Mouse (Mus musculus): ENCODE results near the gene Zfp341. TPM values are rescaled to one million over a fixed set of nuclear protein-coding genes. Genes with fewer than 3 reads are reported as not detected.

Gene Zfp341
- polyA plus RNA-seq, 1 experiment from 2014 or later, result 1.5 TPM

- no peak overlapping the region for H3K27ac ChIP-seq
- no peak overlapping the region for H3K9ac ChIP-seq
- peaks cover 69% of the 10 kb centered on the region for H3K36me3 ChIP-seq
- WGBS, result 76% methylated on average over 4 of the region's 4 CpGs
- ATAC-seq (ENCODE audit: insufficient number of reproducible peaks, insufficient read depth, low FRiP score, low TSS enrichment, low read depth), result no peak
- no peaks in the 10 kb centered on the region for H3K4me1 ChIP-seq
- no peak overlapping the region for H3K4me2 ChIP-seq
- H3K27me3 ChIP-seq, result no peaks in the 10 kb centered on the region
- no peak overlapping the region for H3K4me3 ChIP-seq
- peaks cover 5% of the 10 kb centered on the region for H3K9me3 ChIP-seq
These were observed 26.0 kb downstream of the Zfp341 start for GRCm38 (mm10) chr2:154639115-154639514.

GRCm38 (mm10) chr2:154641176-154641575 lies 28.1 kb downstream of the Zfp341 start:
- Histone ChIP-seq H3K9me3 (peaks cover 5% of the 10 kb centered on the region), H3K36me3 (peaks cover 66% of the 10 kb centered on the region), H3K4me1 (no peaks in the 10 kb centered on the region), H3K27me3 (no peaks in the 10 kb centered on the region), H3K4me3 (no peak overlapping the region), H3K9ac (no peak overlapping the region), H3K4me2 (no peak overlapping the region), H3K27ac (no peak overlapping the region)
- WGBS, result 66% methylated on average over 8 of the region's 8 CpGs
- no peak for ATAC-seq (ENCODE audit: insufficient number of reproducible peaks, insufficient read depth, low FRiP score, low TSS enrichment, low read depth)

GRCm38 (mm10) chr2:154642005-154642459 lies 28.9 kb downstream of the Zfp341 start:
- WGBS, result 93% methylated on average over 9 of the region's 9 CpGs

GRCm38 (mm10) chr2:154642712-154643385 lies 29.8 kb downstream of the Zfp341 start:
- 83% methylated on average over 6 of the region's 6 CpGs for WGBS

More at GRCm38 (mm10) chr2:154642005-154642459, 28.9 kb downstream of the Zfp341 start:
- Histone ChIP-seq H3K4me2 (no peak overlapping the region), H3K4me1 (no peaks in the 10 kb centered on the region), H3K4me3 (no peak overlapping the region), H3K27me3 (no peaks in the 10 kb centered on the region), H3K9me3 (peaks cover 5% of the 10 kb centered on the region), H3K27ac (no peak overlapping the region), H3K36me3 (peaks cover 72% of the 10 kb centered on the region), H3K9ac (no peak overlapping the region)
- ATAC-seq (ENCODE audit: insufficient number of reproducible peaks, insufficient read depth, low FRiP score, low TSS enrichment, low read depth), result peak; percentile 57; the same call in 1 of the 2 replicates

GRCm38 (mm10) chr2:154646634-154647033 lies 33.5 kb downstream of the Zfp341 start:
- no peak for ATAC-seq (ENCODE audit: insufficient number of reproducible peaks, insufficient read depth, low FRiP score, low TSS enrichment, low read depth)
- H3K4me3 ChIP-seq, result no peak overlapping the region
- no peaks in the 10 kb centered on the region for H3K4me1 ChIP-seq
- 79% methylated on average over 5 of the region's 5 CpGs for WGBS
- H3K9me3 ChIP-seq, result no peaks in the 10 kb centered on the region
- H3K9ac ChIP-seq, result no peak overlapping the region
- peaks cover 45% of the 10 kb centered on the region for H3K36me3 ChIP-seq
- H3K27me3 ChIP-seq, result no peaks in the 10 kb centered on the region
- H3K4me2 ChIP-seq, result no peak overlapping the region
- H3K27ac ChIP-seq, result no peak overlapping the region

More at GRCm38 (mm10) chr2:154642712-154643385, 29.8 kb downstream of the Zfp341 start:
- Histone ChIP-seq H3K36me3 (peaks cover 69% of the 10 kb centered on the region), H3K4me2 (no peak overlapping the region), H3K27me3 (no peaks in the 10 kb centered on the region), H3K4me3 (no peak overlapping the region), H3K4me1 (no peaks in the 10 kb centered on the region), H3K9me3 (peaks cover 5% of the 10 kb centered on the region), H3K27ac (no peak overlapping the region), H3K9ac (no peak overlapping the region)
- ATAC-seq (ENCODE audit: insufficient number of reproducible peaks, insufficient read depth, low FRiP score, low TSS enrichment, low read depth), result no peak

- Histone ChIP-seq H3K4me1 (no peaks in the 10 kb centered on the region), H3K27ac (no peak overlapping the region)
These were observed 35.0 kb downstream of the Zfp341 start for GRCm38 (mm10) chr2:154648086-154648485.

GRCm38 (mm10) chr2:154650404-154650803 lies 37.3 kb downstream of the Zfp341 start:
- H3K4me3 ChIP-seq, result no peak overlapping the region
- H3K27ac ChIP-seq, result peak overlapping the region; percentile 63; the same call in 1 of the 2 replicates
- no peak overlapping the region for H3K9ac ChIP-seq
- H3K36me3 ChIP-seq, result peaks cover 13% of the 10 kb centered on the region
- no peaks in the 10 kb centered on the region for H3K27me3 ChIP-seq
- H3K4me1 ChIP-seq, result no peaks in the 10 kb centered on the region
- H3K9me3 ChIP-seq, result no peaks in the 10 kb centered on the region
- WGBS, result 75% methylated on average over 3 of the region's 3 CpGs
- ATAC-seq (ENCODE audit: insufficient number of reproducible peaks, insufficient read depth, low FRiP score, low TSS enrichment, low read depth), result no peak
- H3K4me2 ChIP-seq, result no peak overlapping the region

More at GRCm38 (mm10) chr2:154648086-154648485, 35.0 kb downstream of the Zfp341 start:
- Histone ChIP-seq H3K36me3 (peaks cover 34% of the 10 kb centered on the region), H3K27me3 (no peaks in the 10 kb centered on the region), H3K4me3 (no peak overlapping the region), H3K9me3 (no peaks in the 10 kb centered on the region), H3K4me2 (no peak overlapping the region), H3K9ac (no peak overlapping the region)
- WGBS, result 17% methylated on average over 3 of the region's 3 CpGs
- no peak for ATAC-seq (ENCODE audit: insufficient number of reproducible peaks, insufficient read depth, low FRiP score, low TSS enrichment, low read depth)

GRCm38 (mm10) chr2:154651363-154651762 lies 38.3 kb downstream of the Zfp341 start, which contains the start of gene Chmp4b:
Gene Chmp4b, plus strand, starts transcription at chr2:154651705.
- 44% methylated on average over 8 of the region's 8 CpGs for WGBS
- H3K4me2 ChIP-seq, result no peak within 1 kb of the TSS
- peaks cover 4% of the 10 kb centered on the region; the same call in 1 of the 2 replicates for H3K36me3 ChIP-seq
- no peak for ATAC-seq (ENCODE audit: insufficient number of reproducible peaks, insufficient read depth, low FRiP score, low TSS enrichment, low read depth)
- no peaks in the 10 kb centered on the region for H3K27me3 ChIP-seq
- no peak within 1 kb of the TSS for H3K4me3 ChIP-seq
- H3K4me1 ChIP-seq, result no peaks in the 10 kb centered on the region
- no peak within 1 kb of the TSS for H3K9ac ChIP-seq
- no peaks in the 10 kb centered on the region for H3K9me3 ChIP-seq
- peak within 1 kb of the TSS; percentile 63 for H3K27ac ChIP-seq

- Histone ChIP-seq H3K9ac (no peak overlapping the region), H3K4me2 (no peak overlapping the region), H3K4me3 (no peak overlapping the region), H3K27ac (no peak overlapping the region), H3K36me3 (no peaks in the 10 kb centered on the region; the same call in 1 of the 2 replicates), H3K4me1 (peaks cover 21% of the 10 kb centered on the region), H3K9me3 (no peaks in the 10 kb centered on the region), H3K27me3 (no peaks in the 10 kb centered on the region)
- 92% methylated on average over 12 of the region's 12 CpGs for WGBS
- ATAC-seq (ENCODE audit: insufficient number of reproducible peaks, insufficient read depth, low FRiP score, low TSS enrichment, low read depth), result no peak
These were observed 41.9 kb downstream of the Zfp341 start for GRCm38 (mm10) chr2:154654976-154655375.

GRCm38 (mm10) chr2:154655878-154656414 lies 42.8 kb downstream of the Zfp341 start:
- Histone ChIP-seq H3K9ac (no peak overlapping the region; the same call in 1 of the 2 replicates), H3K9me3 (no peaks in the 10 kb centered on the region), H3K4me3 (no peak overlapping the region), H3K27me3 (no peaks in the 10 kb centered on the region), H3K4me1 (peaks cover 21% of the 10 kb centered on the region), H3K4me2 (peak overlapping the region; percentile 93), H3K27ac (no peak overlapping the region), H3K36me3 (peaks cover 6% of the 10 kb centered on the region; the same call in 1 of the 2 replicates)
- 76% methylated on average over 2 of the region's 2 CpGs for WGBS
- ATAC-seq (ENCODE audit: insufficient number of reproducible peaks, insufficient read depth, low FRiP score, low TSS enrichment, low read depth), result no peak

- peak; percentile 99 for ATAC-seq (ENCODE audit: insufficient number of reproducible peaks, insufficient read depth, low FRiP score, low TSS enrichment, low read depth)
- H3K9me3 ChIP-seq, result no peaks in the 10 kb centered on the region
- H3K9ac ChIP-seq, result peak overlapping the region; percentile 96
- no peaks in the 10 kb centered on the region for H3K27me3 ChIP-seq
- peak overlapping the region; percentile 89 for H3K27ac ChIP-seq
- H3K36me3 ChIP-seq, result peaks cover 14% of the 10 kb centered on the region
- peaks cover 21% of the 10 kb centered on the region for H3K4me1 ChIP-seq
- under 1% methylated on average over 67 of the region's 67 CpGs for WGBS
- H3K4me3 ChIP-seq, result peak overlapping the region; percentile 85
- H3K4me2 ChIP-seq, result peak overlapping the region; percentile 93
These were observed 43.8 kb downstream of the Zfp341 start for GRCm38 (mm10) chr2:154656710-154657485.
